Mouse (Mus musculus) G1E (cell line): ENCODE measurements around the gene Pex14.

Experiments used
- CTCF ChIP-seq: IDR thresholded peaks from 2 replicates; pipeline ENCODE4 v1.5.1; 2012; ENCODE audit warnings: low read depth, low read length, inconsistent platforms, mixed read lengths
- GATA1 ChIP-seq: IDR thresholded peaks from 2 replicates; pipeline ENCODE4 v1.6.1; 2012; ENCODE audit warnings: borderline replicate concordance, low read length, inconsistent platforms, mixed read lengths
- GATA2 ChIP-seq: IDR thresholded peaks from 2 replicates; pipeline ENCODE4 v1.6.1; 2012; ENCODE audit warnings: low read depth, low read length, inconsistent platforms, borderline replicate concordance
- TAL1 ChIP-seq: conservative IDR thresholded peaks from 2 replicates; pipeline ENCODE4 v1.6.1; 2012; ENCODE audit warnings: low read depth, low read length, inconsistent platforms, mixed read lengths

GRCm38 (mm10) chr4:148918707-148919447, 180.8 kb downstream of the Pex14 start:
- TF ChIP-seq TAL1 (no peak), CTCF (no peak), GATA1 (no peak), GATA2 (no peak)
